Mouse (Mus musculus): ENCODE measurements around the gene Tnfrsf1a.
"Not testable (repeated sequence)": the region's sequence is repeated elsewhere in the genome, so short reads cannot be mapped to it uniquely, and the experiment has no call there.

Tnfrsf1a gene

DNA sequence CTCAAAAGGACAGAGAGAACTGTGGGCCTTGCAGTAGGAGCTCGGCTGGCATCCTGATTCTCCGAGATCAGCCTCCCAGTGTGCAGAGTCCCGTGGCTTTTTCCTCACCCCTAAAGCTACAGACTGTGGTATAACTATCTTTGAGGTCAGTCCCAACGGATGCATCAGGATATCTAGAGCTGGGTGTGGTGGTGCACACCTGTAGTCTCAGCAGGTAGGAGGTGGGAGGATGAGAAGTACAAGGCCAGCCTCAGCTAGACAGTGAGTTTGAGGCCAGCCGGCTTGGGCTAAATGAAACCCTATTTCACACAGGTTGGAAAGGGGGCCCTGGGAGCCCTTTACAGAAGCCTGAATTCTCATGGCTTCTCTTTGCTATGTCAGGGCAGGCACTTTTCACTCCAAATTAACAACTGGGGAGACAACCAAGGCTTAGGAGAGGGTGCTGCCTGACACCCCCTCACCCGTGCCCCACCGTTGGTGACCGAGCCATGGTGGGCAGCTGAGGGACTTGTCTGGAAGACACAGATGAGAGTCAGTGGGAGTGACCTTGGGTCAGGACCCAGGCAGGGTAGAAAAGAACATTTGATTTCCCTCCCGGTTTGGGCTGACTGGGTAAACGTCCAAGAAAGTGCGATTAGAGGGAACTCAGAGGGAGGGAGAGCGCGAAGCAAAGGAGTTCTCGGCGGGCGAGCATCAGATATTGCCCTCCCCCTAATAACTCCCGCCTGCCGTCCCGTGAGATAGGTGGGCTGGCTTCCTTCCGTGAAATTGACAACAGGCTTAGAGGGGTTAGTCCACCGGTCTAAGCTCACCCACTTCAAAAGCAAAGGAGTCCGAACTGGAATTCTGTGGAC, at the start of gene Tnfrsf1a:
Gene Tnfrsf1a, plus strand, starts transcription at position 642 of the 854 bp plus-strand sequence.
- no peak for DNase-seq

DNA sequence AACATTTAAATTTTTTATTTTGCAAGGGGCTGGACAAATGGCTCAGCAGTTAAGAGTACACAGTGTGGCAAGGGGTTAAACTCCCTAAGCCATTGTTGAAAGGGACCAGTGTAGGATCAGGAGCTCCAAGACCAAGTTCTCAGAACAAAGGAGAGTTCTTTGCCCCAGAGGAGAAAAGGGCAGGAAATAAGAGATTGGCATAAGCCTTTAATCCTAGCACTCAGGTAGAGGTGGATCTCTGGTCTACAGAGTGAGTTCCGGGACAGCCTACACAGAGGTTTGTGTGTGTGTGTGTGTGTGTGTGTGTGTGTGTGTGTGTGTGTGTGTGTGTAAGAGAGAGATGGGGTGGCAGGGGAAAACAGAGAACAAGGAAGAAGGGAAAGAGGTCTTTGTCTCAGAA, 48.2 kb upstream of the Tnfrsf1a start:
- no peak for DNase-seq

DNA sequence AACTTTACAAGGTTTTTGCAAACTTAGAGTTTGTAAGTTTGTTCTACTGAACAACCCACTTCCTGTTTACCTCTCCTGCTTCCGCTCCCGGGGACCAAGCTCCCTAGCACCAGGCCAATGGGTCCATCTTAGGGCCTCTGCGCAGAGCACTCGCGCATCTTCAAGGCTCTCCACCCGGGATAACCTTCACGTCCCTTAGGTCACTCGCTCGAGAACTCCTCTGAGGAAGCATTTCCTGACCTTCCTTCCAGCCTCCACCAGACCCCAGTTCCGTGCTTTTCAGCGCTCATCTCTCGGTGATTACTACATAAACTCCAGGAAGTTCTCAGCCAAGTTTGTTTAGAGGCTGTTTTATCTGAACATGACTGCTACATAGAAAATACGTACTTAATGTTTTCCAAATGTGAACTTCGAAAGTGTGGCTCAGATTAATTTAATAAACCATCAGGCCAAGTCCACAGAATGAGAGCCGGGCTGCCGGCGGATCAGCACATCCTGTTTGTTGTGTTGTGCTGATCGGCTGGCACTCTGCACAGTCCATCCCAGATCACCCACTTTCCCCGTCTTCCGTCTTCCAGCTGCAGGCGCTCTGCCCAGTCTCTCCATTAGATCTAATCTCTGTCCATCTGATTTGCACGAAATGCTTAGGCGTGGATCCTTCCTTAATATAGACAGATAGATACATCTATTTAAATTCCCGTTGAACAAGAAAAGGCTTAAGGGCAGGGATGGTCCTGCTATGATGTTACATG, 46.8 kb upstream of the Tnfrsf1a start:
- no peak for DNase-seq

DNA sequence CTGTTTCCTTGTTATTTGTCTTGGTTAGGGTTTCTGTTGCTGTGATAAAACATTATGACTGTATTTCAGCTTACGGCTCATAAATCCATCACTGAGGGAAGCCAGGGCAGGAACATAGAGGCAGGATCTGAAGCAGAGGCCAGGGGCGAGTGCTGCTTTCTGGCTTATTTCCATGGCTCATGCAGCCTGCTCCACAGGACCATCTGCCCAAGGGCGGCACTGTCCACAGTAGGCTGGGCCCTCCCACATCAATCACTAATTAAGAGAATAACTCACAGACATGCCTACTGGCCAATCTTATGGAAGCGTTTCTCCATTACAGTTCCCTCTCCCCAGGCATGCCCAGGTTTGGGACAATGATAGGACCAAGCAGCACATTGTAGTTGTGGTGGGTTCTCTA, 45.9 kb upstream of the Tnfrsf1a start:
- DNase-seq = no peak

DNA sequence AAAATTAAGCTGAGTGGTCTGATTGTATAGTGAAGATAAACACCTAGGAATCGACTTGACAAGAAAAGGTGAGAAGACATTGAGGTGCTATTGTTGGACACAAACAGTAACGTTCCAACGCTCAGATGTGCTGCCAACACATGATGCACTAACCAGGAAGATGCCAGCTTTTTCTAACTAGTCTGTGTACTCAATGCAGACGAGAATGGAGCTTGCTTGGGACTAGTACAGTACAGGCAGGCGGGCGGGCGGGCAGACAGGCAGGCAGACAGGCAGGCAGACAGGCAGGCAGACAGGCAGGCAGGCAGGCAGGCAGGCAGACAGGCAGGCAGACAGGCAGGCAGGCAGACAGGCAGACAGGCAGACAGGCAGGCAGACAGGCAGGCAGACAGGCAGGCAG, 44.8 kb upstream of the Tnfrsf1a start:
- DNase-seq = not testable (repeated sequence)

DNA sequence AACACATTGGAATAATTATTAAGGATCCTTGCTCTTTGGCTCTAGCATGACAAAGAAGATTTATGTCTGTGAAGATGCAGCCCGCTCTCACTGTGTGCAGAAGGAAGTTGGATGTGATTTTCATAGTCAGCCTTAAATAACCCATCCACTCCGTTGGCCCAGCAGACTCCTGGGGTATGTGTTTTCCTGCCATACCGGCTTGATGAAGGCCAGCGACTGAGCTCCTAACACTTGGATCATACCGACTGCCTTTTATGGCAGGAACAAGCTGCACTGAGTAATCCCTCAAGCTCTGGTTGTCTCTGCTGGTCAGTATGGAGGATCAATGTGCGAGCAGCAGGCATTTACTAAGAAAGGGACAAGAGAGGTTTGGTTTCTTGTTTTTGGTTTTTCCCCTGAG, 43.7 kb upstream of the Tnfrsf1a start:
- DNase-seq = no peak

DNA sequence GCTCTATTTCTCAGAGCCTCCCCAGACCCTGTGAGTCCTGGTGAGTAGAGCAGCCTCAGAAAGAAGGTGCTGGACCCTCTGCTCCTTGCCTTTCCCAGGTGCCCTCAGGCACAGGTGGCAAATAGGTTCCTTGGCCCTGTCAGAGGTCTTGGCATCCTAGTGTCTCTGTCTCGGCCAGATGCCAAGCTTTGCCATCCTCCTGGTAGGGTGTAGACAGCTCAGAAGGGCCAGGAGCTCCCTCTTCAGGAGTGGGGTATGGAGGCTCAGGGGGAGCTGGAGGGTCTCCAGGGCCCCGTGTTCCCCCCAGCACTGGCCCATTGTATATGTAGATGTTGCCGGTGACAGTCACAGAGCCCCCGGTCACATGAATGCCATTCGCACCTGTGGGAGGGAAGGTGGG, 42.1 kb upstream of the Tnfrsf1a start:
- DNase-seq = no peak

DNA sequence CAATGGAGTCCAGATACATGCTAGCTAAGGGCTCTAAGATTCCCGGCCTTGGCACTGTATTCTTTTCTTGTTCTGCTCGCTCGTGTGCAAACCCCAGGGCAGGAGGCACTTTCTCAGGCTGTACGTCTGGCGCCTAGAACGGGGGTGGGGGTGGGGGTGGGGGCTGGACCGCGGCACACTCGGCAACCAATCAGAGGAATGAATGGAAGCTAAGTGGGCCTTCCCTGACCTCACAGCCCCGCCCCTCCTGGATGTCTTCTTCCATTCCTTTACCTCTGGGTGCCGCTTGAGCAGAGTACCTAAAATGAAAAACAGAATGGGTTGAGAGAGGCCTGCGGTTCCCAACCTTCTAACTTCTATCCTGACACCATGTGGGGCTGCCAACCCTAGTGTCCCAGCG, 40.2 kb upstream of the Tnfrsf1a start:
- no peak for DNase-seq

DNA sequence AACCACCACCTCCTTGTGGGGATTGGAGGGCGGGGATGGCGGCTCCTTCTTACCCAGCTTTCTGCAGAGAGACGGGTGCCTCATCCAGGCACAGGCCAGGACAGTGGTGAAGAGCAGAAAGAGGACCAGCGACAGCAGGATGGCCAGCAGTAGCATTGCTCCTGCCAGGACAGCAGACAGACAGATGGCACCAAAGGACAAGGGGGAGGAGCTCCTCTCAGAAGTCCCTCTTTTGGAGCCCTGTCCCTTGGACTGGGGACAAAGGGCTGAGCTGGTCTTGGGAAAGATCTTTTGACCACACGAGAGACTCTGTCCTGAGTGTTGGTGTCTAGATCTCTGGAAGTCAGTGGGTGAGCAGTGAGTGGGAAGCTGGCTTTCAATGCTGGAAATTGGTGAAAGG, 39.8 kb upstream of the Tnfrsf1a start:
- DNase-seq = no peak

DNA sequence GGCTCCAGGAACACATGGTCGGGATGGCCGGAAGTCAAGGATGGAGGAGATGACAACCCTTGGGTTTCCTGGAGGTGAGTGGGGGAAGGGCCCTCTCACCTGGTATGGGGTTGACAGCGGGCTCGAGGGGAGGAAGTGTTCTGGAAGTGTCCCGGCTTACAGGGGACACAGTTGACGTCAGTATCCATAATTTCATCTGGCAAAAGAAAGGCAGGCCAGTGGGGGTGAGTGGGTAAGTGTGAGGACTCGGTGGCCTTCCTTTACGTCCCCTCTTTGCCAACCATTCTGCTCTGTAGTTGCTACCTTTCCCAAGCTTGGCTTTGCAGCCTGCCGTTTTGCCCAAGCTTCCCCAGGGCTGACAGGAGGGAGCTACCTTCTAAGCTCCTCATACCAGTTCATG, 37.0 kb upstream of the Tnfrsf1a start:
- no peak for DNase-seq

DNA sequence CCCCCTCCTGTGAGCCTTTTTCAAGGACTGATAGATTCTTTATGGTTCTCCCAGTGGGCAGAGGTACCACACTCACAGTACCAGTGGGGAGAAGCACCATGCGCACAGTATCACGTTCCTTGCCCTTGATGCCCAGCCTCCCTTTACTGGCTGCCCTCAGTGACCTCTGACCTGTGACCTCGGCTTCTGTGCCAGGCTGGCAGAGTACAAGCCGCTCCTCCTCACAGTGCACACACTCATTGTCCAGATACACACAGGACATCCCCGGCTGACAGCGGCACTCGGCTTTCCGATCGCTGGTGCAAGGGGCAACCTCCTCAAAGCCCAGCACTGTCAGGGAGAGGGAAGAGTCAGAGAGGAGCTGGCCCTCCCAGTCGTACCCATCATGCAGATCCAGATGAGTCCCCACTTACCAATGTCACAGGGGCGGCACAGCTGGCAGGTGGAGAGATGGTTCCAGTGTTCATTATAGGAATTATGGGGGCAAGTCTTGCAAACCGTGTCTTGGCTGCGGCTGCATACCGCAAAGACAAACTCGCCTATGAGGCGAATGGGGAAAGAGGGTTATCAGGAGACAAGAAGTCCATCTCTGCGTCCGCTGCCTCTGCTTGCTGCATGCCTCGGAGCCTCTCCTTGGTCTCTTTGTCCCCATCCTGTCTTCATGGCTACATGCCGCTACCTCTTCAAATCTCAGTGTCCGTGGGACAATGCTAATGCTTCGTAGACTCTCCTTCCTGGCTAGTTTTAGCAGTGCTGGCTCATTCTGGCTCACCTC, 36.4 kb upstream of the Tnfrsf1a start:
- no peak for DNase-seq

DNA sequence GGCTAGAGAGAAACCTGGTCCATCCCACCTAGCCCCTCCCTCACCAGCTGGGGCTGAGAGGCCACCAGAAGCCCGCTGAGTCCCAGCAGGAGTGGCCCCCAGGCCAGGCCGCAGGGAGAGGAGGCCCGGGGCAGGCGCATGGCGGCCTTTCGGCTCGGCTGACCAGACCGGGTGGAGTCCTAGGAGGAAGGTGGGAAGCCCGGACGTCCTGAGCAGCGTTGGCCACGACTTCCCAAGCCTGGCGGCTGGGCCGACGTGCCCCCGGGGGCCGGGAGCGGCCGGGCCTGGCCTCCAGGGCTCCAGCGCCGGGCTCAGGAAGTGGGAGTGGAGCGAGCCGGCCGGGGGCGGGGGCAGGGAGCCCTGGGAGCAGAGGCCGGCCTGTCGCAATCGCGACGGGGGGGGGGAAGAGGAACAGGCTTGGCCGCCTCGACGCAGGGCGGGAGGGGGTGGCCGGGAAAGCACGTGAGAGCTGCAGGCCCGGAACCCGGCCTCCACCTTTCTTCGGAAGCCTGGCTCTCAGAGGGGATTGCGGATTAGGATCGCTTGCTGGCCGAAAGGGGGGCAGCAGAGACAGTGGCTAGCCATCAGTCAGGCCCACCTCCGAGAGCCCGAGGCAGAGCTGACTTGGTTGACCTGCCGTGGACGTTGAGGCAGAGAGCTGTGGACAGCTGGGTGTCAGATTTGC, 35.5 kb upstream of the Tnfrsf1a start, which contains the start of gene Ltbr:
Gene Ltbr, minus strand, starts transcription at position 340 of the 685 bp plus-strand sequence.
- DNase-seq = peak; percentile 56

DNA sequence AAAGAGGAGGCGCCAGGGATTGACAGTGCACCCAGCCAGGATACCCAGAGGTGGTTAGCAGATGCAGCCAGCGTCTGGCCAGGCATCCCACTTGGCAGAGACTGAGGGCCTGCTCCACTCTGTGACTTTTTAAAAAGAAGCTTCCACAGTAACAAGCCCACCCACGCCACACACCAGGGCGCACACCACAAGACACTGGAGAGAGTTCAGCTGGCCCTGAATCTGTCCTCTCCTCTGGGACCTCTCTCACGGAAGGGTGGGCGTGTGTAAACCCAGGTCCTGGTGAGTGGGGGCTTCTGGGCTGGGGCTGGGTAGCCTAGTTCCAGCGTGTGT, 35.0 kb upstream of the Tnfrsf1a start:
- no peak for DNase-seq

DNA sequence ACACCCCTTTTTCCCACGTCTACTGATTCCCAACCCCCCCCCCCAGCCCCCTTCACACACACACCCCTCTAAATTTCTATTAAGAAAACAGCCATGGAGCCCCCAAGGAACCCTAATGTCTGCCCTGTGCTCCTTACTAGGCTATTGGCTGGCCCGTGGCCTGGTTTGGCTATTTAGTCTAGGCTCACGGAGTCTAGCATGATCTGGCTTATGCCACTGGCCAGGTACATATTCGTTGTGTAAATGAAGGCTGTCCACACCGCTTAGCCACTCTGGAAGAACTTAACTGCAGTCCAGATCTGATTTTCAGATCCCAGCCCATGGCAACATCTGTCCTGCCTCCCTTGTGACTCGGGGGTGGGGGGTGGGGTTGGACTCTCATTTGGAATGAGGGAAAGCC, 34.4 kb upstream of the Tnfrsf1a start:
- no peak for DNase-seq

DNA sequence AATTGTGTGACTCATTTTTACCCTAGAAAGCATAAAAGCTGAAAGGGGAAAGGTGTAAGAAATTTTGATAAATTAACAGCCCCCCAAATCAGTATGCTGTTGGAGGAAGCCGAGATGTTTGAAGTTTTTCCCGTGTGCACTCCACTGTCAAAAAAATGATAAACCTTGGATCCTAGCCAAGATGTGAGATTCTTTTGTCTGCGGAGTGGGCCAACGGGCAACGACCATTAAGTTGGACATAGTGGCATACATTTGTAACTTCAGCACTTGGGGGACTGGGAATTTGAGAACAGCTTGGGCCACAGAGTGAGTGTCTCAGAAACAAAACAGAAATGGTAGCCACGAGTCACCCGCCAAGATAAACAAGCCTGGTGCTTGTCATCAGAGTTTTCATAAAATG, 32.1 kb upstream of the Tnfrsf1a start:
- DNase-seq = no peak

DNA sequence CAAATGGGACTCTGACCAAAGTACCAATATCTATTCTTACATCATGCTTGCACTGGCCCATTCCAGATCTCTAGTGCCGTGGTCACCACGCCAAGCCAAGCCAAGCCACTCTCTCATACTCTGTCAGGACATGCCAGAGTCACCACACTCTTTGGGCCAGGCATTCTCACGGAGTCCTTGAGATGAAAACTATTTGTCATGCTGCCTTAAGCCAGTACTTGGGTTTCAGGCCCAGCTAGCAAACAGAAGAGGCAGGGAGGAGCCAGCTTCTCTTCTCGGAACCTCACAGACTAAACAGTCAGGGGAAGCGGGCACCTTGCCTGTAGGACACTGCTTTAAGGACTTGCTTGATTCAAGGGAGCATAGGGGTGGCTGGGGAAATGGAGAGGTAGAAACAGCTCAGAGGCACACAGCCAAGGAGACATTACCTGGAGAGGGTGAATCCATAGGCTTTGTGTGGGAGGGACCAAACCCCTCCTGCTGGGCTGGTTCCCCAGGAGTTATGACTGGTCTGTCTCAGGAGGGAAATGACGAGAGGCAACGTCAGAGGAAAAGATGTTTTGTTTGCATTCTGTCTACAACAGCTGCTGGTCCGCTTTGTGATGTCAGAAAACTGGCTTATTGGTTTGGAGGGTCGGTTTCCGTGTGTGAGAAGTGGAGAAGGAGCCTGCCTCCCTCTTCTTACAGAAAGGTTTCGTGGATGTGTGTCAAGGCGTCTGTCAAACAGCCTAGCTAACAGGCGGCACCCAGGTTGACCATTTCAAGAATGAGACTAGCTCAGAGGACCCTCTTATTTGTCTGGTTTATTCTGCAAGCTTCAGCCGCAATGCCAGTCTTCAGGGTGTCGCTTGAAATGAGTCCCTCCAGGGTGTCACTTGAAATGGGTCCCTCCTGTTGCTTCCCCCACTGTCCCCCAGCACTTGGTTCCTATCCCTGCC, 29.9 kb upstream of the Tnfrsf1a start:
- DNase-seq = no peak

DNA sequence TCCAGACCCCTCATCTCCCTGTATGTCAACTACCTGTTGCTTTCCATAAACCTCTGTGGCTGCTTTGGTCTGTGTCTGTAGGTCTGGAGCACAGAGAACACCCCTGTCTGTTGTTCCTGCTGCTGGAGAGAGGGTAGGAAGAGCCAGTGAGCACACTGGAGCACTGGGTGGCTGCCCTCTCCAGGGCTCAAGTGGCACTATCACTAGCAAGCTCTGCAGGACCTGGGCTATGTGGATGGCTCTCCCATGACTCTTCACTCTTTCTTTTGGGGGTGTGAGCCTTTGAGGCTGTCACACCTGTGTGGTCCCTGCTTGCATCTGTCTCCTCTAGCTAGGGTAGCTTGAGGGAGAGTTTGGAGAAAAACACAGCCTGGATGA, 29.3 kb upstream of the Tnfrsf1a start:
- no peak for DNase-seq

DNA sequence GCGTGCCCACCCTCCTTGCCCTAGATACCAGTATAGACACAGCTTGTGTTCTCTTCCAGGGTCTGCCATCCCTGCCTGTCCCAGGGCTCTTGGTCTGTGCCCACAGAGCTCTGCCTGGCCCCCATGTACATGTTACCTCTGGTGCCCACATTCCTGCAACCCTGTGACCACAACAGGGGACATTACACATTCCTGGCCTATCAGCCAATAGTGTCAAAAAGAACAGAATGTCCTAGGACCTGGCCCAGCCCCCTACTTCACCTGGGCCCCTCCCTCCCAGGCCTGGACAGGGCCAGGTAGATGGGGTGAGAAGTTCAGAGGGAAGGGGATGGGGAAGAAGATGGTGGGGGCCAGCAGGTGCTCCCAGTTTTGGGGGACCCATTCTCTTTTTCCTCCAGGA, 28.8 kb upstream of the Tnfrsf1a start, which contains the start of gene Scnn1a:
Gene Scnn1a, plus strand, starts transcription at position 337 of the 400 bp plus-strand sequence.
- no peak for DNase-seq

DNA sequence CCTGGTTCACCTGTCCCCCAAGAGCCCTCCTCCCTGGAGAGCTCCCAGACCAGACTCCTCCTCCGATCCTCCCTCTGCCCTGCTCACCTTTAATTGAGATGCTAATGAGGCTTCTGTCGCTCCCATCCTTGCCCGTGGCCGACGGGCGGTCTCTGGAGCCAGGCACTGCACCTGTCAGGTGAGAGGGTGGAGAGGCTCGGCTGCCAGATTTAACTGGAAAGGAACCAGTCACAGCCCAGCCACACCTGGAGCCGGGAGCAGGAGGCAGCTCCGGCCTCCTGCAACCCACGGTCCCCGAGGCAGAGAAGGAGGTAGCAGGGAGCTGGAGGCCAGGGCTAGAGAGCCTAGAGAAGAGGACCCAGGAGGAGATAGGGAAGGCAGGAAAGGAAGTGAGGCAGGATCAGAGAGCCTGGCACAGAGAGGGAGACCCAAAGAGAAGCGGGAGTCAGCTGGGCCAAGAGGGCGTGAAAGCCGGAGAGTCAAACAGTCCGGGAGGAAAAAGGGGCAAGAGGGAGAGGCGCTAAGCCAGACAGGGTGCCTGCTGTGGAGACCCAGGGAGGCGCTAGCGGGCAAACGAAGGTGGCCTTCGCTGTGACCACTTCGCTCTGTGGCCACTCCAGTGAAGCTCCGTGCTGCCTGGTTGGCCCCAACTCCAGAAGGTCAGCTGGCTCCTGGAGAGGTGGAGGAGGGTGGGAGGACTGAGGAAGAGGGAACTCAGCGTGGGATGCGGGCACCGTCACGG, 27.9 kb upstream of the Tnfrsf1a start:
- no peak for DNase-seq

DNA sequence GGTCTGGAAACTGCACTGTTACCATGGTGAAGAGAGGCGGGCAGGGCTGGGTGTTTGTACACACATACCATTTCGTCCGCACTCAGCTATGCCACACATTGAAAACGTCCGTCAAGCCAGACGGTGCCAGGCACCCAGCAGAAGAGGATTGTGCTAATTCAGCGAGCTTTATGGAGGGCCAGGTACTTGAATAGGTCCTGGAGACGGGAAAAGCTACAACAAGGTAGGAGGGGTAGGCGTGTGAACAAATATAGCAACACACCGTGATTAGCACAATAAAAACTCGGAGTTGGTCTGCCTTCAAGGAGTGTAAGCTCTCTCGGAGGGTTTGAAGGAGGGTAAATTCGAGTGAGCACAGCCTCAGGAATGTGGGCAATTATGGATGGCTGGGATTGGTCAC, 26.4 kb upstream of the Tnfrsf1a start:
- peak; percentile 22 for DNase-seq

DNA sequence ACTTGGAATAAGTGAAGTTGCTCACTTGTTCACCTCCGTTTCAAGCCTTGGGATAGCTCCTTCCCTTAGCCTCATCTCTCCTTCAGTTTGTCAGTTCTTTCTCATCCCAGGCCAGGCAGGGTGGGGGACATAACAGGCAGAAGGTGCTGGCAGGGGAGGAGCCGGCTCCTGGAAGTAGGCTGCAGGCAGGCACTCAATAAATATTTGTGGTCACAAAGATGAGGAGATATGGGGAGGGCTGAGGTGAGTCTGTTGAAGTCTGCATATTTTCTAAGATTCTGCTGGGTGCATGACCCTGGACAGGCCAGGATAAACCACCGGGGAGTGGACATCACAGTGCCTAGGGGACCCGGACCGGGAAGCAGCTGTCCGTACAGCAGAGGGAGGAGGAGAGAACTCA, 25.6 kb upstream of the Tnfrsf1a start:
- DNase-seq = no peak

Data from right cerebral cortex, postnatal 4 days (tissue).